Mouse (Mus musculus): ENCODE data around the gene Dhx30.
"Not testable (repeated sequence)": the region's sequence is repeated elsewhere in the genome, so short reads cannot be mapped to it uniquely, and the experiment has no call there.

The Dhx30 gene

GRCm38 (mm10) chr9:110117779-110118139 lies at the start of gene Dhx30:
Dhx30 (minus strand) TSS chr9:110117830.
- no peak for DNase-seq

GRCm38 (mm10) chr9:110163071-110163470 lies 45.4 kb upstream of the Dhx30 start:
- DNase-seq = no peak

DNA sequence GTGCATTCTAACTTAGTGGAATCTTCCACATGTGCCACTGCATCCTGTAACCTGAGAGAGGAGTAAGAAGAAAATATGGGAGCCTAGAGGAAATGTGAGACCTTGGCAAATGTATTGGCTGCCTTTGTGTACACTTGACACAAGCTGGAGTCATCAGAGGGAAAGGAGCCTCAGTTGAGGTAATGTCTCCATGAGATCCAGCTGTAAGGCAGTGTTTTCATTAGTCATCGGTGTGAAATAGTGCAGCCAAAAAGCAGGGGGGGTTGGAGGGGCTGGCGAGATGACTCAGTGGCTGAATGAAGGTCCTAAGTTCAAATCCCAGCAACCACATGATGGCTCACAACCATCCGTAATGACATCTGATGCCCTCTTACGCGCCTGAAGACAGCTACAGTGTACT lies 44.8 kb upstream of the Dhx30 start:
- DNase-seq = no peak

GRCm38 (mm10) chr9:110160486-110160885 lies 42.9 kb upstream of the Dhx30 start:
- not testable (repeated sequence) for DNase-seq

DNA sequence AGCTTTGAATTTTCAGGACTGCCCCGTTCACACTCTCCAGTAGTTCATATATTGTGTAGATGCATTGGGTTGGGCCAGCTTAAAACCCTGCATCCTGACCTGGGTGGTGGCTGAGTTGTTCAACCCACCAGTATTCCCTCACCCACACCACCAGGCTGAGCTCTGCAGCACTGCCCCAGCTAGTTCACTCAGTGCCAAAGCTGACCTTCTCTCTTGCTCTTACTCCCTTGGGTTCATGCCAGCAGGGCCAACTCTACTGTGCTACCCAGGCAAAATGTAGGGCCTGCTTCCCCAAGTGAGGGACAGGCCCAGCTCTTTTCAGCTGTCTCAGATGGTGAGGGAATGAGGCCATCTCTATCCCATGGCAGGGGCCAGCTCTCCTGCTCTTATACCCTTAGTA lies 41.4 kb upstream of the Dhx30 start:
- DNase-seq = no peak

DNA sequence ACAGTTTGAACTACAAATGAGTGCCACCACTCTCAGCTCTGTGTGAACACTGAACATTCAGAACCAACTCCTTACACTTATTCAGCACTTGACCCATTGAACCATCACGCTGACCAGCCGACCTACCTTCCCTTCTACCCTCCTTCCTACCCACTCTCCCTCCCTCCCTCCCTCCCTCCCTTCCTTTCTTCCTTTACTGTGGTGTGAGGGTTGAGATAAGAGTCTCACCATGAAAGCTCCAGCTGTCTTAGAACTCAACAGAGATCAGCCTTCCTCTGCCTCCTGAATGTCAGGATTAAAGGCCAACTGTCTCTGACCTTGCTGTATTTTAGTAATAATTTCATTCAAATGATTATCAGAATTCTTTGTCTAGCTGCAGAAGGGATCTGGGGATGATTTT lies 31.0 kb upstream of the Dhx30 start:
- DNase-seq = no peak

GRCm38 (mm10) chr9:110142097-110142496 lies 24.5 kb upstream of the Dhx30 start:
- no peak for DNase-seq

- no peak for DNase-seq
These were observed 21.5 kb upstream of the Dhx30 start for GRCm38 (mm10) chr9:110139119-110139518.

- no peak for DNase-seq
These were observed 16.5 kb upstream of the Dhx30 start for GRCm38 (mm10) chr9:110134176-110134575.

DNA sequence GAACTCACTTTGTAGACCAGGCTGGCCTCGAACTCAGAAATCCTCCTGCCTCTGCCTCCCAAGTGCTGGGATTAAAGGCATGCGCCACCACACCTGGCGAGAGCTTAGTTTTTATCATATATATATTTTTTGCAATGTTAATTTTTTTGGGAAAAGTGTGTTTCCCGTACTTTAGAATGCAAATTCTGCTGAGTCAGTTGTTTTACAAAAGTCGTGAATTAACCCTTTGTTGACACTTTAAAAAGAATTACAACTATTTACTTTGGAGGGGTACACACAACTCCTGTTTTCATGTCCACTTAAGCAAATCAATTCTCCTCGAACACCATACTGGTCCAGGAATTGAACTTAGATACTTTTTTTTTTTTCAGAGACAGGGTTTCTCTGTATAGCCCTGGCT lies 15.3 kb upstream of the Dhx30 start:
- DNase-seq = no peak

DNA sequence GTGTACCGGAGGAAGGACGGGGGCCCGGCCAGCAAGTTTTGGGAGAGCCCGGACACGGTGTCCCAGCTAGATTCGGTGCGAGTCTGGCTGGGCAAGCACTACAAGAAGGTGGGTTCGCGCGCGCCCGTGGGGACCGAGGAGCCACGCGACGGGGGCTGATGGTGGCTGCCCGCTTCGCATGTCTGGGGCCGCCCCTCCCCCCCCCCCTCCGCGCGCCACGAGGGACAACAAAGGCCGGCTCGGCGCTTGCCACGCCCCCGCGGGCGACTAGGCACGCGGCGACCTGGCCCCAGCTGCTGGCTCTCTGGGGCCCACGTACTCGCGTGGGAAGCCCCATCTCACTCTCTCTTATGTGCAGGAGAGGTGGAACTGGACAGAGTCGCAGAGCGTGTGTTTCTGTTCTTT lies 14.6 kb upstream of the Dhx30 start:
- DNase-seq = no peak

DNA sequence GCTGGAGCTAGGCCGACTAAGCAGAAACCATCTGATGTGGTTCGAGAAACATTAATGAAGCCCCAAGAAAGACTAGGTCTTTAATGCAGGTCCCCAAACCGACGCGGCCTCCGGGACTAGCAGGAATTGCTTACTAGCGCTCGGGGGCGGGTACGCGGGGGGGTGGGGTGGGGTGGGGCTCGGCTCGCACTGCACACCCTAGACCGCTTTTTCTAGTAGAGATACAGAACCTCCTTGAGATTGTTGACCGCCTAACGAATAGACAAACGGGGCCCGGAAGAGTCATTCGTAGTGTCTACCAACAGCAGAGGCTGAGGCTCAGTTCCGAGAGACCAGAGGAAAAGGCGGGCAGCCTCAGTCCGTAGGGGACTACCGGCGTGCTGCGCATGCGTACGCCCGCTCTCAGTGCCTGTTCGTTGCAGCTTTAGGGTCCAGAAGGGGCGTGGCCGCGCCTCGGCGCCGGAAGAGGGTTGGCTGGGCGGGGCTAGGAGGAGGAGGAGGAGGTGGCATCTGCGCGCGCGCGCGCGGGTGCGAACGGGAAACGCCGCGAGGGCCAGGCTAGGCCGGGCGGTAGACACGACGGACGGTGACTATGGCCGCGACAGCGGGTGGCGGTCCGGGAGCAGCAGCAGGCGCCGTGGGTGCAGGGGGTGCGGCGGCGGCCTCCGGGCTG lies 14.0 kb upstream of the Dhx30 start:
- peak; percentile 100 for DNase-seq

- peak; percentile 24 for DNase-seq
These were observed 13.4 kb upstream of the Dhx30 start for GRCm38 (mm10) chr9:110130896-110131524.

DNA sequence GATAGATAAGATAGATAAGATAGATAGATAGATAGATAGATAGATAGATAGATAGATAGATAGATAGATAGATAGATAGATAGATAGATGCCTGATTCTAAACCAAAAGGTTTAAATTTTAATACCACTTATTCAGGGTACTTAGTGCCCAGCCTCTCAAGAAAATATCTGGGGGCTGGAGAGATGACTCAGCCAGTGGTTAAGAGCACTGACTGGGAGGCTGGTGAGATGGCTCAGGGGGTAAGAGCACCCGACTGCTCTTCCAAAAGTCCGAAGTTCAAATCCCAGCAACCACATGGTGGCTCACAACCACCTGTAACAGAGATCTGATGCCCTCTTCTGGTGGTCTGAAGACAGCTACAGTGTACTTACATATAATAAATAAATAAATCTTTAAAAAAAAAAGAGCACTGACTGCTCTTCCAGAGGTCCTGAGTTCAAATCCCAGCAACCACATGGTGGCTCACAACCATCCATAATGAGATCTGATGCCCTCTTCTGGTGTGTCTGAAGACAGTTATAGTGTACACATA lies 6.4 kb upstream of the Dhx30 start:
- DNase-seq = not testable (repeated sequence)

DNA sequence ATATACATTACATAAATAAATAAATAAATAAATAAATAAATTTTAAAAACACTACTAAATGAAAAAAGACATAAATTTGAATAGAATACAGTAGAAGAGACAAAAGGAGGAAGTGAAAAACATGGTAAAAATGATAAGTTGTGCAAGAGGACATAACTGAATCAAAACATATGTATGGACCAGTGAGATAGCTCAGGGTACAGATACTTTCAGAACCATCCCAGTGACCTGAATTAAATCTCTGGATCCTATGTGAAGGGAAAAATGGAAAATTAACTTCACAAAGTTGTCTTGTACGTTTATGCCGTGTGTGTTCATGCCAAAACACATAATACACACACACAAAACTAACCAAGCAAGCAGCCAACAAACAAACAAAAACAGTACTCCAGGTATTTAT lies 5.7 kb upstream of the Dhx30 start:
- DNase-seq = no peak

DNA sequence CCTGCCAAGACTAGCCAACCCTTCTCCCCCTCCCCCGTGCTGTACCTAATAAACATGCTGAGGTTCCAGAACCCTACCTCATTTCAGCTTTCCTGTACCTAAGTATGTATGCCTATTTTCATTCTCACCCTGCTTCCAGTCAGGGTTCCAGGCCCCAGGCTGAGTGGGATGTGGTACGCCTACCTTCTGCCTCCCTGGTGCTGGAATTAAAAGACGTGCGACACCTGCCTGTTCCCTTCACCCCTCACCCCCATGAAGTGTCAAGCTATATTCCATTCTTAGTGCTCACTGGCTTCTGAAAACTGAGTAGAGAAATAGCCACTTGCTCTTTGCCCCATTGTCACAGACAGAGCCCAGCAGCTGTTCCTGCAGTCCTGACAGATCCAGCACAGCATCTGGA lies 3.8 kb upstream of the Dhx30 start:
- DNase-seq = no peak

DNA sequence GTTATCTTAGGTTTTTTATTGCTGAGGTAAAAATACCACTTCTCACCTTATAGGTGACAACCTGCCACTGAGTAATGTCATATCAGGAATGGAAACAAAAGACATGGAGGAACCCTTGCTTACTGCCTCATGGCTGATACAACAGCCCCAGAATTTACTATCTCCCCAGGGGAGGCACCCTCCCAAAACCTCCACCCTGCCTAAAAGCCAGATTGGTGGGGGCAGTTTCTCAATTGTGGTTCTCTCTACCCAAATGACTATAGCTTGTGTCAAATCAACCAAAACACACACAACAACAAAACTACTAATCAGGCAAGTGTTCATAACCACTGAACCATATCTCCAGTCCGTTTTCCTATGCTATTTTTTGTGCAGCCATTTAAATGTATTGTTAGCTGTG lies 619 bp upstream of the Dhx30 start:
- DNase-seq = no peak

DNA sequence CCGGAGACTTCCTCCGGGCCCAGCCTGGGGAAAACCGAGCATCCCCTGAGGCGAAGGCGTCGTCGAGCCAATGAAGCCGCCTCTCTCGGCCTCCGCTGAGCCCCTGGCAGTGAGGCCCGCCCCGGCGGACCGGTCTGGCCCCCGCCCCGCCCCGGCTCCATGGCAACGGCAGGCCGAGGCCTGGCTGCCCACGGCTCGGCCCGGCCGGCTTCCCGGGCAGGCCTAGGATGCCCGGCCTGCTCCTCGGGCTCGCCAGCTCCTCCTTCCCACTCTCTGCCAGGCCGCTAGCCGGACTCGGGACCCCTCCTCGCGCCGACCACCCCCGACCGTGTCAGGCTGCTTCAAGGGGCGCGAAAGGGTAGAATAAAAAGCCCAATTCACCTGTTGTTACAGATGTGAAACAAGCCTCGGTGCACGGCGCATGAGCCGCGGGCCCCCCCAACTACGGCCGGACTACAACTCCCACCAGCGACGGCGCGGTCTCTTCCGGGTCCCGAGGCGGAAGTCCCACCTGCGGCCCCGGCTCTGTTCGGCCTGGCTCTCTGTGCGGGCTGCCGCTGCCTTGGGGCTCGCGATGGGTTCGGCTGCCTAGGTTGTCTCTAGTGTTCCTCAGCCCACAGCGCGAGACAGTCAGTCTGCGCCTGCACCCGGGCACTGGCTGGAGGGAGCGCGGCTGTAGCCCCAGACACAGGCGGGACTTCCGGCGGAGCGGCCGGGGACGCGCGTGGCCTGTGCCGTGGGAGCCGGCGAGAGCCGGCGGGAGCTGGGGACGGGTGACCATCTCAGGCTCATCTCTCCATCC lies 452 bp downstream of the Dhx30 start, which contains the start of gene Smarcc1:
Gene Smarcc1, plus strand, starts transcription at position 732 of the 802 bp plus-strand sequence.
- DNase-seq = peak; percentile 88

GRCm38 (mm10) chr9:110116353-110116976 lies 1.2 kb downstream of the Dhx30 start:
- no peak for DNase-seq

GRCm38 (mm10) chr9:110100627-110101600 lies 16.7 kb downstream of the Dhx30 start:
- peak; percentile 95 for DNase-seq

GRCm38 (mm10) chr9:110097791-110098190 lies 19.8 kb downstream of the Dhx30 start:
- DNase-seq = no peak

DNA sequence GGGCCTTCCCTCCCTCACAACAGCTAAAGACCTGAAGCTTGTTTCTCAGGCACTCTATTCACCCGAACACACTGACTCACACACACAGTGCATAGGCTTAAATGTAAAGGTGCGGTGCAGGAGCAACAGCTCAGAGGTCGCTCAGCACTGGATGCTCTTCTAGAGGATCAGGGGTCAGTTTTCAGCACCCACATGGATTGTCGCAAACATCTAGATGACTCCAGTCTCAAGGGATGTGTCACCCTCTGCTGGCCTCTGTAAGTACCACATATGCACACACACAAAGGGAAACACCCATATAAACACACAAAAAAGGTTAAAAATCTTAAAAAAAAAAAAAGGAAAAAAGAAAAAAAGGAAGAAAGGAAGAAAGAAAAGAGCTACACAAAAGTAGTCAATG lies 22.9 kb downstream of the Dhx30 start:
- no peak for DNase-seq

Measured in thymus, postnatal 25 days (tissue).